Mouse (Mus musculus) brain, embryonic 14.5 days (tissue): ENCODE data around the gene Myzap. TPM values are rescaled to one million over a fixed set of nuclear protein-coding genes. Genes with fewer than 3 reads are reported as not detected.
"Not testable (repeated sequence)": the region's sequence is repeated elsewhere in the genome, so short reads cannot be mapped to it uniquely, and the experiment has no call there.

ENCODE experiments used
- DNase-seq: peaks from one replicate; pipeline ENCODE4 v3.0.0-alpha.2; 2011; ENCODE audit warnings: low read depth
- CTCF ChIP-seq: fragments of 200-500 bp; IDR thresholded peaks from 2 replicates; pipeline ENCODE4 v1.5.1; 2012; ENCODE audit warnings: inconsistent platforms, mild to moderate bottlenecking, moderate library complexity, borderline replicate concordance; ENCODE audit not compliant: insufficient read depth, insufficient read length; ENCODE audit errors: extremely low read depth
- POLR2A ChIP-seq: fragments of 200-500 bp; IDR thresholded peaks from 2 replicates; pipeline ENCODE4 v1.6.1; 2012; ENCODE audit warnings: mild to moderate bottlenecking, inconsistent platforms, borderline replicate concordance; ENCODE audit not compliant: poor library complexity, insufficient read depth, insufficient read length, severe bottlenecking; ENCODE audit errors: extremely low read depth
- polyA plus RNA-seq: library from polyadenylated mRNA; depleted of rRNA; stranded (reverse); fragments of >200 nt; gene quantifications from 2 replicates; pipeline ENCODE4 v1.2.3, GENCODE M21; 2012

Myzap gene
- polyA plus RNA-seq, 1 experiment: 2.9 TPM

GRCm38 (mm10) chr9:71622593-71622992 is 30.4 kb upstream of the Myzap start:
- DNase-seq: no peak
- no peak for TF ChIP-seq CTCF
- no peak for TF ChIP-seq POLR2A

GRCm38 (mm10) chr9:71621968-71622367 is 29.8 kb upstream of the Myzap start:
- no peak for TF ChIP-seq POLR2A
- no peak for DNase-seq

GRCm38 (mm10) chr9:71620116-71620515 is 28.0 kb upstream of the Myzap start:
- DNase-seq: not testable (repeated sequence)

- no peak for DNase-seq
- TF ChIP-seq POLR2A: no peak
- peak; percentile 54 for TF ChIP-seq CTCF
Measured at GRCm38 (mm10) chr9:71617363-71617762, 25.2 kb upstream of the Myzap start.

- DNase-seq: peak; percentile 87
- no peak for TF ChIP-seq POLR2A
- peak; percentile 82; the same call in 1 of the 2 replicates for TF ChIP-seq CTCF
Measured at GRCm38 (mm10) chr9:71616185-71616584, 24.0 kb upstream of the Myzap start.

- DNase-seq: no peak
- TF ChIP-seq POLR2A (no peak), CTCF (peak; percentile 63; the same call in 1 of the 2 replicates)
Measured at GRCm38 (mm10) chr9:71614643-71615042, 22.5 kb upstream of the Myzap start.

GRCm38 (mm10) chr9:71612981-71613380 is 20.8 kb upstream of the Myzap start:
- TF ChIP-seq POLR2A (no peak), CTCF (peak; percentile 50; the same call in 1 of the 2 replicates)
- peak; percentile 22 for DNase-seq

GRCm38 (mm10) chr9:71611876-71612275 is 19.7 kb upstream of the Myzap start:
- TF ChIP-seq CTCF: no peak
- TF ChIP-seq POLR2A: no peak
- DNase-seq: no peak

GRCm38 (mm10) chr9:71609010-71609409 is 16.9 kb upstream of the Myzap start:
- DNase-seq: no peak
- no peak for TF ChIP-seq POLR2A
- no peak for TF ChIP-seq CTCF

GRCm38 (mm10) chr9:71606296-71607057 is 14.3 kb upstream of the Myzap start:
- TF ChIP-seq CTCF: no peak
- no peak for TF ChIP-seq POLR2A
- DNase-seq: no peak

- no peak for DNase-seq
- TF ChIP-seq POLR2A (no peak), CTCF (no peak)
Measured at GRCm38 (mm10) chr9:71604914-71605635, 12.9 kb upstream of the Myzap start.

- TF ChIP-seq POLR2A (no peak), CTCF (no peak)
Measured at GRCm38 (mm10) chr9:71599861-71600260, 7.7 kb upstream of the Myzap start.

More at GRCm38 (mm10) chr9:71599861-71600260, 7.7 kb upstream of the Myzap start:
- no peak for DNase-seq
